Mouse (Mus musculus) liver, adult 2 months (tissue): ENCODE measurements around the gene Nlrp9b.
A peak's percentile ranks its signal among the peaks of the same experiment; 100 is the strongest.

Experiments
- CTCF ChIP-seq: fragments of 200-500 bp; IDR thresholded peaks from 2 replicates; pipeline ENCODE4 v1.5.1; 2011; ENCODE audit warnings: low read depth, low read length, control low read depth
- POLR2A ChIP-seq: fragments of 200-500 bp; IDR thresholded peaks from 2 replicates; pipeline ENCODE4 v1.6.1; 2011; ENCODE audit warnings: low read length, control low read depth; ENCODE audit not compliant: insufficient read depth; ENCODE audit errors: extremely low read depth

DNA sequence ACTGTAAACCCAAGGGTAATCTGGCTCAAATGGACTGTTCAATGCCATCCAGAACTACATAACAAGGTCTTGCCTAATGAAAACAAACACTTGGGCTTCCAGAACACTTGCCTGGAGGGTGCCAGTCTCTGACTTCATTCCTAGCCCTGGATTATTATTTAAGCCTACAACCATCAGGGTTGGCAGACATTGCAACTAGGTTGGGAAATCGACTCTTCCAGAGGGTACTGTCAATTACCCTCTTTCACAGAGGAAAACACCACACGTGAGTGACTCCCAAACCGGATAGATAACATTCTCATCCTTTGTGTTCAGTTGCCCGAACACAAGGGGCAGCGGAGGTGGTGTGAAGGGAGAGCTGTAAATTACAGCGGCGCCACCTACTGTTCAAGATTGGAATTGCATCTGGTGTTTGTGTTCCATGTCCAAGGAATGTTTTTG is 34.9 kb upstream of the Nlrp9b start:
- no peak for TF ChIP-seq POLR2A
- TF ChIP-seq CTCF, result peak; percentile 86
